Mouse (Mus musculus) spleen, adult 2 months (tissue): ENCODE results near the gene Gpr84.

ENCODE experiments used
- CTCF ChIP-seq: fragments of 200-500 bp; IDR thresholded peaks from 2 replicates; pipeline ENCODE4 v1.5.1; 2011; ENCODE audit warnings: mild to moderate bottlenecking, inconsistent platforms; ENCODE audit not compliant: insufficient read depth, insufficient read length, insufficient replicate concordance; ENCODE audit errors: extremely low read depth
- POLR2A ChIP-seq: fragments of 200-500 bp; IDR thresholded peaks from 2 replicates; pipeline ENCODE4 v1.6.1; 2011; ENCODE audit warnings: low read depth, low read length, inconsistent platforms

GRCm38 (mm10) chr15:103304616-103304969 lies 5.8 kb downstream of the Gpr84 start:
- TF ChIP-seq POLR2A (no peak), CTCF (no peak)
